Mouse (Mus musculus) small intestine, adult 2 months (tissue): ENCODE measurements around the gene Gm42420.

Source experiments
- CTCF ChIP-seq: fragments of 200-500 bp; IDR thresholded peaks from 2 replicates; pipeline ENCODE4 v1.5.1; 2012; ENCODE audit warnings: low read depth, mild to moderate bottlenecking, control low read depth, inconsistent platforms, low read length, moderate library complexity, mixed read lengths; ENCODE audit not compliant: insufficient replicate concordance, insufficient read length; ENCODE audit errors: extremely low read depth
- POLR2A ChIP-seq: fragments of 200-500 bp; IDR thresholded peaks from 2 replicates; pipeline ENCODE4 v1.6.1; 2012; ENCODE audit warnings: low read depth, mild to moderate bottlenecking, control low read depth, inconsistent platforms, low read length, moderate library complexity

GRCm38 (mm10) chr6:39574951-39575350 is 10.6 kb upstream of the Gm42420 start:
- TF ChIP-seq POLR2A (no peak), CTCF (no peak)
